Mouse (Mus musculus) CH12.LX (cell line): Measurements from ENCODE around the gene Serpina12. TPM values are rescaled to one million over a fixed set of nuclear protein-coding genes. Genes with fewer than 3 reads are reported as not detected.

Source experiments
- DNase-seq: peaks from one replicate; pipeline ENCODE4 v3.0.0-alpha.2; 2013; ENCODE audit errors: extremely low read depth
- H3K27ac ChIP-seq: 2 replicates; pipeline ENCODE4 v1.5.1; 2012; ENCODE audit warnings: low read depth, mild to moderate bottlenecking, control low read depth, moderate library complexity; ENCODE audit not compliant: insufficient read depth
- H3K27me3 ChIP-seq: replicated peaks from 2 replicates; pipeline ENCODE3; 2012; ENCODE audit warnings: inconsistent platforms
- H3K36me3 ChIP-seq, 2 experiments: replicated peaks in 1 of 2; 2 replicates each; pipeline versions ENCODE3 to v1.6.1; 2012; ENCODE audit warnings: inconsistent platforms in 1 of 2, low read length in 1 of 2, mild to moderate bottlenecking in 1 of 2, mixed read lengths in 1 of 2, moderate library complexity in 1 of 2; ENCODE audit not compliant: control insufficient read depth in 1 of 2, insufficient read depth in 1 of 2
- H3K4me1 ChIP-seq, 2 experiments: 2 replicates each; pipeline ENCODE4 v1.6.1; 2012; ENCODE audit warnings: inconsistent platforms in 1 of 2, moderate library complexity in 1 of 2; ENCODE audit not compliant: insufficient read depth in 2 of 2, control insufficient read depth in 1 of 2
- H3K4me2 ChIP-seq: 2 replicates; pipeline ENCODE4 v1.6.1; 2012; ENCODE audit warnings: low read depth, mild to moderate bottlenecking, control low read depth; ENCODE audit not compliant: poor library complexity, insufficient read depth, severe bottlenecking
- H3K4me3 ChIP-seq, 3 experiments: fragments of 150-350 bp in 1 of 3; sonication (generic) in 1 of 3; replicated peaks in 1 of 3; 2 replicates each; pipeline versions ENCODE3 to v1.5.1; 2011 to 2012; ENCODE audit warnings: low read depth in 2 of 3, low read length in 2 of 3, mild to moderate bottlenecking in 2 of 3, moderate library complexity in 2 of 3, control low read depth in 1 of 3, improper control_type of control experiment in 1 of 3, inconsistent platforms in 1 of 3, mixed read lengths in 1 of 3; ENCODE audit not compliant: poor library complexity in 1 of 3
- H3K79me2 ChIP-seq: replicated peaks from 2 replicates; pipeline ENCODE4 v1.6.1; 2012; ENCODE audit warnings: mild to moderate bottlenecking, moderate library complexity; ENCODE audit not compliant: control insufficient read depth, poor library complexity, insufficient read depth, severe bottlenecking; ENCODE audit errors: extremely low read depth
- H3K9ac ChIP-seq: 2 replicates; pipeline ENCODE4 v1.6.1; 2012; ENCODE audit warnings: low read depth, mild to moderate bottlenecking, control low read depth, moderate library complexity; ENCODE audit not compliant: insufficient read depth
- H3K9me3 ChIP-seq: replicated peaks from 2 replicates; pipeline ENCODE3; 2012; ENCODE audit warnings: low read length, inconsistent platforms, mixed read lengths
- BHLHE40 ChIP-seq: IDR thresholded peaks from 2 replicates; pipeline ENCODE4 v1.6.1; 2011; ENCODE audit warnings: mild to moderate bottlenecking, low read depth, low read length, improper control_type of control experiment
- CHD1 ChIP-seq: IDR thresholded peaks from 2 replicates; pipeline ENCODE4 v1.6.1; 2012; ENCODE audit warnings: low read depth, low read length, improper control_type of control experiment, inconsistent platforms
- E2F4 ChIP-seq: IDR thresholded peaks from 2 replicates; pipeline ENCODE4 v1.6.1; 2011; ENCODE audit warnings: low read depth, low read length, improper control_type of control experiment; ENCODE audit not compliant: insufficient replicate concordance
- ELF1 ChIP-seq: IDR thresholded peaks from 2 replicates; pipeline ENCODE4 v1.6.1; 2014; ENCODE audit warnings: low read depth, mild to moderate bottlenecking, inconsistent platforms, low read length, improper control_type of control experiment
- EP300 ChIP-seq: IDR thresholded peaks from 2 replicates; pipeline ENCODE4 v1.6.1; 2011; ENCODE audit warnings: low read length, improper control_type of control experiment
- ETS1 ChIP-seq: conservative IDR thresholded peaks from 2 replicates; pipeline ENCODE4 v1.6.1; 2012; ENCODE audit warnings: low read depth, mild to moderate bottlenecking, inconsistent platforms, low read length, improper control_type of control experiment, moderate library complexity
- NELFE ChIP-seq: IDR thresholded peaks from 2 replicates; pipeline ENCODE4 v1.6.1; 2011; ENCODE audit warnings: low read depth, low read length, improper control_type of control experiment
- PAX5 ChIP-seq: IDR thresholded peaks from 2 replicates; pipeline ENCODE4 v1.6.1; 2012; ENCODE audit warnings: low read length, inconsistent platforms, mixed read lengths
- POLR2A ChIP-seq: IDR thresholded peaks from 2 replicates; pipeline ENCODE4 v1.6.1; 2011; ENCODE audit warnings: low read depth, mild to moderate bottlenecking, improper control_type of control experiment, low read length
- POLR2AphosphoS2 ChIP-seq: IDR thresholded peaks from 2 replicates; pipeline ENCODE4 v1.6.1; 2011; ENCODE audit warnings: low read depth, low read length, improper control_type of control experiment
- SMC3 ChIP-seq: IDR thresholded peaks from 2 replicates; pipeline ENCODE4 v1.6.1; 2011; ENCODE audit warnings: low read depth, low read length, improper control_type of control experiment
- TBP ChIP-seq: conservative IDR thresholded peaks from 2 replicates; pipeline ENCODE4 v1.6.1; 2011; ENCODE audit warnings: low read depth, low read length, improper control_type of control experiment
- TCF12 ChIP-seq: IDR thresholded peaks from 2 replicates; pipeline ENCODE4 v1.6.1; 2014; ENCODE audit warnings: low read depth, mild to moderate bottlenecking, inconsistent platforms, low read length, improper control_type of control experiment
- UBTF ChIP-seq: IDR thresholded peaks from 2 replicates; pipeline ENCODE4 v1.6.1; 2012; ENCODE audit warnings: low read depth, mild to moderate bottlenecking, inconsistent platforms, low read length, improper control_type of control experiment, moderate library complexity
- USF1 ChIP-seq: IDR thresholded peaks from 2 replicates; pipeline ENCODE4 v1.6.1; 2014; ENCODE audit warnings: low read depth, mild to moderate bottlenecking, inconsistent platforms, low read length, improper control_type of control experiment
- ZC3H11A ChIP-seq: IDR thresholded peaks from 2 replicates; pipeline ENCODE4 v1.6.1; 2012; ENCODE audit warnings: low read depth, mild to moderate bottlenecking, inconsistent platforms, low read length, improper control_type of control experiment
- dilution Hi-C: fragments of 300-500 bp; cut with MboI; formaldehyde crosslinking; loops from 2 replicates; pipeline ENCODE4 v1.14.3; 2020; ENCODE audit warnings: low sequenced_read_pairs; ENCODE audit not compliant: extremely low pct_unique_long_range_greater_than_20kb, extremely low pct_ligation_motif_present
- in situ Hi-C: fragments of 300-500 bp; cut with MboI; formaldehyde crosslinking; loops from 3 replicates; pipeline ENCODE4 v1.14.3; 2019; ENCODE audit warnings: low sequenced_read_pairs, low pct_ligation_motif_present, low pct_unique_long_range_greater_than_20kb, mixed read lengths
- polyA plus RNA-seq: library from polyadenylated mRNA; unstranded; fragments of >175 nt; gene quantifications from 2 replicates; pipeline ENCODE4 v1.2.1, GENCODE M21; 2012; ENCODE audit warnings: low read depth; ENCODE audit not compliant: insufficient read length
- total RNA-seq, 2 experiments: library from RNA; depleted of rRNA; stranded (reverse); fragments of 300-350 nt in 1 of 2; fragments of >200 nt in 1 of 2; gene quantifications; 2 replicates each; pipeline ENCODE4 v1.2.3; 2012 to 2014

Serpina12 gene
- total and polyA plus RNA-seq, 3 experiments, result 0.09 TPM; not detected in 2

DNA sequence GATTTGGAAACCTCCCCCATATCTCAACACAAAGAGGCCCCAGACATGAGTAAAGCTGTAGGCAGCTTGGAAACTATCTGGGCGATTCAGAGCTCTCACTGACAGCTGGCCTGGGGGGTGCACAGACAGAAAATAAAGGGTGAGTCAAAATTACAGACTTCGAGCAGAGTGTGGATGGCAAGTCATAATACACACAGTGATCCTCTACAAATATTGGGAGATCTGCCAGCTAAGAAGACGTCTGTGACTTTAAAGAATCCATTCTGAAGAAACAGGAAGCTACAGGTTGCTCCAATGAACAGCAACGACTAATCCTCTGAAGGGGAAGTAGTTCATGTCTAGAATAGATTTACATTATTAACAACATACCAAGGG is 41.0 kb downstream of the Serpina12 start:
- in situ Hi-C loops (no loop called here), dilution Hi-C loops (no loop called here)
- H3K4me2 ChIP-seq, result no peak overlapping the region
- H3K4me3 ChIP-seq, result no peak overlapping the region
- H3K36me3 ChIP-seq, result no peaks in the 10 kb centered on the region
- DNase-seq, result no peak
- H3K79me2 ChIP-seq, result no peaks in the 10 kb centered on the region
- no peaks in the 10 kb centered on the region for H3K27me3 ChIP-seq
- no peak overlapping the region for H3K27ac ChIP-seq
- peaks cover 11 to 32% of the 10 kb centered on the region in 2 experiments for H3K4me1 ChIP-seq
- peaks cover 6% of the 10 kb centered on the region for H3K9me3 ChIP-seq
- no peak for TF ChIP-seq UBTF
- no peak for TF ChIP-seq SMC3
- no peak for TF ChIP-seq BHLHE40
- TF ChIP-seq EP300, result no peak
- TF ChIP-seq NELFE, result no peak
- TF ChIP-seq USF1, result no peak
- no peak for TF ChIP-seq ZC3H11A
- TF ChIP-seq ETS1, result no peak
- TF ChIP-seq PAX5, result no peak
- TF ChIP-seq ELF1, result no peak
- no peak for TF ChIP-seq POLR2A
- no peak for TF ChIP-seq E2F4
- no peak for TF ChIP-seq POLR2AphosphoS2
- H3K9ac ChIP-seq, result no peak overlapping the region

DNA sequence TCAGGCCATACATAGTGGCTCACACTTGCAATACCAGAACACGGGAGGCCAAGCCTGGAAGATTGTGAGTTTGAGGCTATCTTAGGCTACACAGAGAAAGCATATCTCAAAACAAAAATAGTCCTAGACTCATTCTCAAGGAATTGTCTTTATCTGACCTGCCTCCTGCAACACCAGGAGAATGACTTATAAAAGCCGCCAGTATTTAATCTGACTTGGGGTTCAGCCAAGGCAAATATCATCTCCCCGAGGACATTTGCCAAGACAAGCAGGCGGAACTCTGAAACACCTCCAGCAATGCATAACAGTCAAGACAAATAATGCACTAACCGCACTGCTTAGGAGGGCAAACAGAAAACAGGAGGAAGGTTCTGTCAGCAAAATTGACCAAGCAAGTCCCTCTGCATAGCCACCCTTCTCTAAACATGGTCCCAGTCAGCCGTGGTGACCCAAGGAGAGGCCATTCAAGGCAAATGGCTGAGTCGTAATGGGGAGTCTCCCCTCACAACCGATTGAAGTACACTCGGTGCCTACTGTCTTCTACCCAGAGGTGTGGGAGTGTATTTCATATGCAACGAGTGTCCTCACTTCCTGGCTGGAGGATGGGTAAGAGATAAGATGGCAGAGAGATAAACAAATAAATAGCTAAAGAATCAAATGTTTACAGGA is 41.5 kb downstream of the Serpina12 start:
- no peak overlapping the region for H3K4me3 ChIP-seq
- DNase-seq, result no peak
- peaks cover 6% of the 10 kb centered on the region for H3K9me3 ChIP-seq
- no peaks in the 10 kb centered on the region for H3K27me3 ChIP-seq
- dilution Hi-C loops, result no loop called here
- H3K4me1 ChIP-seq, result peaks cover 11 to 32% of the 10 kb centered on the region in 2 experiments
- no peak overlapping the region for H3K4me2 ChIP-seq
- H3K9ac ChIP-seq, result no peak overlapping the region
- no peaks in the 10 kb centered on the region for H3K79me2 ChIP-seq
- TF ChIP-seq TCF12 (no peak), USF1 (no peak), TBP (no peak), ZC3H11A (no peak), CHD1 (no peak)
- TF ChIP-seq, all 38 proteins: peak for 0
- in situ Hi-C loops, result no loop called here
- Histone ChIP-seq H3K36me3 (no peaks in the 10 kb centered on the region), H3K27ac (no peak overlapping the region)
